In genomic region chr6:17466526-17466925, GRCm38 (mm10) we compare ENCODE assay signal across 16 mouse cellular contexts. TPM values are rescaled to one million over a fixed set of nuclear protein-coding genes. Genes with fewer than 3 reads are reported as not detected.
DNase-seq lines count a peak whose midpoint lies in the region; ATAC-seq and TF ChIP-seq lines count a peak whose summit lies in the region.
"Had no signal": no experiment of that assay in that cellular context is flagged by ENCODE, and none has a peak within 500 bp of the region (broad histone marks: within the 10 kb centered on the region; RNA-seq: fewer than 3 reads in every experiment).

No protein-coding gene starts in this region.

- H3K36me3 ChIP-seq in kidney, postnatal 0 days (ENCODE audit: insufficient read depth, low read length), result no peaks in the 10 kb centered on the region
- no peaks in the 10 kb centered on the region for H3K36me3 ChIP-seq in liver, embryonic 13.5 days
- H3K36me3 ChIP-seq: embryonic facial prominence, embryonic 13.5 days had no signal

- no peak overlapping the region for H3K27ac ChIP-seq in kidney, postnatal 0 days
- H3K27ac ChIP-seq in liver, embryonic 13.5 days, result no peak overlapping the region
- H3K27ac ChIP-seq: embryonic facial prominence, embryonic 13.5 days had no signal

- H3K9me3 ChIP-seq in kidney, postnatal 0 days (replicated peaks; ENCODE audit: low read length), result no peaks in the 10 kb centered on the region
- H3K9me3 ChIP-seq in liver, embryonic 13.5 days (replicated peaks), result no peaks in the 10 kb centered on the region
- H3K9me3 ChIP-seq: embryonic facial prominence, embryonic 13.5 days had no signal

- H3K4me3 ChIP-seq in kidney, postnatal 0 days (replicated peaks; ENCODE audit: low read depth, low read length), result no peak overlapping the region
- H3K4me3 ChIP-seq in liver, embryonic 13.5 days (replicated peaks), result 0 out of 2 replicates have a peak overlapping the region, but pooled peaks have one; percentile 9
- H3K4me3 ChIP-seq: embryonic facial prominence, embryonic 13.5 days had no signal

- no peaks in the 10 kb centered on the region for H3K4me1 ChIP-seq in kidney, postnatal 0 days (replicated peaks; ENCODE audit: insufficient read depth, low read length)
- peaks cover 3% of the 10 kb centered on the region; the same call in 1 of the 2 replicates for H3K4me1 ChIP-seq in liver, embryonic 13.5 days (replicated peaks)
- H3K4me1 ChIP-seq: embryonic facial prominence, embryonic 13.5 days had no signal

- no peak for DNase-seq in kidney, postnatal 0 days (ENCODE audit: low spot score)
- DNase-seq in kidney, postnatal 14 days, result no peak
- DNase-seq in liver, embryonic 13.5 days, result no peak
- DNase-seq in yolk sac, embryonic 10.5 days (ENCODE audit: low spot score), result peak; percentile 4
- no peak for DNase-seq in cerebellum, adult 9-10 months
- DNase-seq in right cerebral cortex, postnatal 36 days (ENCODE audit: low spot score in 2 of 2), result no peak
- DNase-seq: adrenal gland, postnatal 25 days; cerebellum, postnatal 36 days; heart, adult 11 months; kidney, postnatal 36 days; right cerebral cortex, adult 18-20 months; spleen, adult 18-20 months; thymus, postnatal 25 days had no signal

- H3K9ac ChIP-seq in kidney, postnatal 0 days (ENCODE audit: low read depth, low read length), result no peak overlapping the region
- no peak overlapping the region for H3K9ac ChIP-seq in liver, embryonic 13.5 days
- H3K9ac ChIP-seq: embryonic facial prominence, embryonic 13.5 days had no signal

- ATAC-seq in kidney, postnatal 0 days (replicated peaks; ENCODE audit: low FRiP score, low read depth), result no peak
- peak; percentile 71 for ATAC-seq in granulocyte monocyte progenitor cell, adult 5-6 weeks (replicated peaks; ENCODE audit: poor library complexity, severe bottlenecking)
- no peak for ATAC-seq in liver, embryonic 13.5 days (ENCODE audit: low read depth)
- ATAC-seq: inflammation-experienced regulatory T-cells, adult 6 months had no signal

- 55% methylated on average over 3 of the region's 3 CpGs for WGBS in kidney, postnatal 0 days
- 10% methylated on average over 3 of the region's 3 CpGs for WGBS in liver, embryonic 13.5 days (ENCODE audit: insufficient replicate concordance)

- H3K4me2 ChIP-seq in kidney, postnatal 0 days (ENCODE audit: low read length), result peak overlapping the region; percentile 30
- H3K4me2 ChIP-seq in liver, embryonic 13.5 days, result peak overlapping the region; percentile 37
- H3K4me2 ChIP-seq: embryonic facial prominence, embryonic 13.5 days had no signal

- no peak for TF ChIP-seq CTCF in kidney, postnatal 0 days (IDR thresholded peaks at IDR 0.05; ENCODE audit: low read depth)

- no peaks in the 10 kb centered on the region for H3K27me3 ChIP-seq in kidney, postnatal 0 days (ENCODE audit: insufficient read depth, low read length)
- H3K27me3 ChIP-seq in liver, embryonic 13.5 days, result peaks cover 25% of the 10 kb centered on the region

RNA-seq across cellular contexts. Expression of gene Met, which starts 2.9 kb away (rescaled TPM):
- polyA plus RNA-seq in kidney, postnatal 0 days (2015; fragmentation: Nextera tagmentation; extraction: Ambion mirVana), result 17.6 and 17.9 TPM in 2 replicates
- total RNA-seq in granulocyte monocyte progenitor cell, adult 5-6 weeks (2014; fragmentation: Nextera tagmentation), result 29.6 and 29.9 TPM in 2 replicates
- total RNA-seq in granulocyte monocyte progenitor cell, adult 5-6 weeks (2017), result 30.6 and 32.9 TPM in 2 replicates
- 3.4 and 4.5 TPM in 2 replicates for polyA plus RNA-seq in liver, embryonic 13.5 days (2015; fragmentation: Nextera tagmentation; extraction: Ambion mirVana)
